8 mouse cellular contexts compared by ENCODE assay signal in genomic region chr17:65884691-65885397, GRCm38 (mm10). TPM values are rescaled to one million over a fixed set of nuclear protein-coding genes. Genes with fewer than 3 reads are reported as not detected.
A peak's percentile ranks its signal among the peaks of the same experiment; 100 is the strongest.
DNase-seq lines count a peak whose midpoint lies in the region; ATAC-seq lines count a peak whose summit lies in the region.

No protein-coding gene starts in this region.

- no peaks in the 10 kb centered on the region for H3K9me3 ChIP-seq in heart, embryonic 10.5 days
- H3K9me3 ChIP-seq in kidney, embryonic 15.5 days (replicated peaks): no peaks in the 10 kb centered on the region

- peak overlapping the region; percentile 95 for H3K4me2 ChIP-seq in kidney, embryonic 15.5 days

- no peaks in the 10 kb centered on the region for H3K27me3 ChIP-seq in heart, embryonic 10.5 days (ENCODE audit: insufficient read depth, poor library complexity, severe bottlenecking)
- no peaks in the 10 kb centered on the region for H3K27me3 ChIP-seq in kidney, embryonic 15.5 days

- H3K27ac ChIP-seq in heart, embryonic 10.5 days: peak overlapping the region; percentile 93
- peak overlapping the region; percentile 100 for H3K27ac ChIP-seq in kidney, embryonic 15.5 days

- peak; percentile 97 to 98 for DNase-seq in B cell, adult 2 months
- DNase-seq in brain, adult 2 months (ENCODE audit: low read depth, low spot score): peak; percentile 100
- peak; percentile 100 for DNase-seq in heart, embryonic 10.5 days (ENCODE audit: low spot score)
- peak; percentile 99 for DNase-seq in liver
- DNase-seq in spleen, postnatal 4 days (ENCODE audit: low spot score in 2 of 2): peak; percentile 99

- whole genome bisulfite sequencing in heart, embryonic 10.5 days: under 1% methylated on average over 67 of the region's 67 CpGs
- under 1% methylated on average over 67 of the region's 67 CpGs for WGBS in kidney, embryonic 15.5 days

- ATAC-seq in erythroblast, adult 5-6 weeks (replicated peaks; ENCODE audit: low FRiP score, poor library complexity, severe bottlenecking): peak; percentile 92
- ATAC-seq in kidney, embryonic 15.5 days (replicated peaks; ENCODE audit: low FRiP score): peak; percentile 99
- peak; percentile 96 for ATAC-seq in monocyte, adult 5-6 weeks (replicated peaks; ENCODE audit: insufficient number of reproducible peaks, low FRiP score, low TSS enrichment, poor library complexity, severe bottlenecking)

- peak overlapping the region; percentile 99 for H3K4me3 ChIP-seq in heart, embryonic 10.5 days
- H3K4me3 ChIP-seq in kidney, embryonic 15.5 days (replicated peaks): peak overlapping the region; percentile 89

- H3K4me1 ChIP-seq in heart, embryonic 10.5 days: peaks cover 20% of the 10 kb centered on the region
- H3K4me1 ChIP-seq in kidney, embryonic 15.5 days: peaks cover 38% of the 10 kb centered on the region

- peak overlapping the region; percentile 70 for H3K9ac ChIP-seq in kidney, embryonic 15.5 days

- no peaks in the 10 kb centered on the region for H3K36me3 ChIP-seq in heart, embryonic 10.5 days
- H3K36me3 ChIP-seq in kidney, embryonic 15.5 days: no peaks in the 10 kb centered on the region

RNA-seq across cellular contexts. Expression of gene Ralbp1, which starts 0.8 kb away (rescaled TPM):
- total RNA-seq in erythroblast, adult 5-6 weeks (2015; ENCODE audit: low replicate concordance): 24.0 and 35.5 TPM in 2 replicates
- total RNA-seq in erythroblast, adult 5-6 weeks (2017; ENCODE audit: low replicate concordance): 83.8 and 90.1 TPM in 2 replicates
- polyA plus RNA-seq in heart, embryonic 10.5 days (2016; fragmentation: Nextera tagmentation; extraction: Ambion mirVana): 46.1 and 52.1 TPM in 2 replicates
- polyA plus RNA-seq in kidney, embryonic 15.5 days (2015; fragmentation: Nextera tagmentation; extraction: Ambion mirVana): 66.0 and 70.2 TPM in 2 replicates
- total RNA-seq in monocyte, adult 5-6 weeks (2017): 102 to 122 TPM (median 106 TPM) in 3 replicates

Comparison
In these comparisons a context has a peak if more than half of its experiments do, and no peak if none do; other contexts are left out.
1. Peak in every context shown above with its lines: DNase-seq, ATAC-seq, H3K4me3 ChIP-seq and H3K27ac ChIP-seq.